Comparison of ENCODE assay signal across 16 mouse cellular contexts in genomic region chr7:117516896-117517295, GRCm38 (mm10).
A peak's percentile ranks its signal among the peaks of the same experiment; 100 is the strongest.
DNase-seq lines count a peak whose midpoint lies in the region; ATAC-seq and TF ChIP-seq lines count a peak whose summit lies in the region.
"Had no signal": no experiment of that assay in that cellular context is flagged by ENCODE, and none has a peak within 500 bp of the region (broad histone marks: within the 10 kb centered on the region; RNA-seq: fewer than 3 reads in every experiment).

No protein-coding gene starts in this region.

- TF ChIP-seq CTCF in kidney, adult 2 months (conservative IDR thresholded peaks at IDR 0.05; ENCODE audit: insufficient read depth, insufficient read length, low read depth, low read length) = no peak
- no peak for TF ChIP-seq CTCF in stomach, postnatal 0 days (IDR thresholded peaks at IDR 0.05; ENCODE audit: low read depth)

- TF ChIP-seq EP300 in stomach, postnatal 0 days (optimal IDR thresholded peaks at IDR 0.05) = no peak

- TF ChIP-seq POLR2A in kidney, adult 2 months (IDR thresholded peaks at IDR 0.05; ENCODE audit: low read depth, low read length) = no peak

- no peaks in the 10 kb centered on the region for H3K27me3 ChIP-seq in kidney, adult 2 months (replicated peaks; ENCODE audit: control insufficient read depth, insufficient read depth, low read length)
- no peaks in the 10 kb centered on the region for H3K27me3 ChIP-seq in stomach, embryonic 15.5 days (replicated peaks)
- H3K27me3 ChIP-seq in stomach, postnatal 0 days (ENCODE audit: control insufficient read depth, insufficient read depth, low read length) = no peaks in the 10 kb centered on the region
- H3K27me3 ChIP-seq in stomach, embryonic 16.5 days (ENCODE audit: control insufficient read depth, insufficient read depth, low read length) = no peaks in the 10 kb centered on the region
- no peaks in the 10 kb centered on the region for H3K27me3 ChIP-seq in forebrain, embryonic 15.5 days
- H3K27me3 ChIP-seq: liver, embryonic 15.5 days had no signal

- no peaks in the 10 kb centered on the region for H3K9me3 ChIP-seq in stomach, embryonic 15.5 days
- no peaks in the 10 kb centered on the region for H3K9me3 ChIP-seq in stomach, postnatal 0 days (ENCODE audit: control insufficient read depth, low read length)
- 0 out of 2 replicates have a peak, but pooled peaks cover 4% of the 10 kb centered on the region for H3K9me3 ChIP-seq in stomach, embryonic 16.5 days (replicated peaks; ENCODE audit: control insufficient read depth, low read length)
- H3K9me3 ChIP-seq in forebrain, embryonic 15.5 days = no peaks in the 10 kb centered on the region
- H3K9me3 ChIP-seq: liver, embryonic 15.5 days had no signal

- H3K4me2 ChIP-seq in stomach, embryonic 15.5 days = no peak overlapping the region
- H3K4me2 ChIP-seq in stomach, postnatal 0 days (replicated peaks; ENCODE audit: low read depth) = no peak overlapping the region
- no peak overlapping the region for H3K4me2 ChIP-seq in stomach, embryonic 16.5 days (ENCODE audit: low read depth, low read length)
- H3K4me2 ChIP-seq in forebrain, embryonic 15.5 days (replicated peaks) = no peak overlapping the region
- H3K4me2 ChIP-seq: liver, embryonic 15.5 days had no signal

- WGBS in kidney, adult 2 months = 40% methylated on average over 4 of the region's 4 CpGs
- WGBS in stomach, embryonic 15.5 days = 48% methylated on average over 4 of the region's 4 CpGs
- WGBS in stomach, postnatal 0 days = 33% methylated on average over 4 of the region's 4 CpGs
- WGBS in stomach, embryonic 16.5 days = 33% methylated on average over 4 of the region's 4 CpGs
- 57% methylated on average over 4 of the region's 4 CpGs for WGBS in forebrain, embryonic 15.5 days

- DNase-seq in kidney, adult 2 months = peak; percentile 38
- no peak for DNase-seq in kidney, adult 18-20 months
- no peak for DNase-seq in stomach, postnatal 0 days (ENCODE audit: low spot score)
- peak; percentile 80 for DNase-seq in fat pad, adult 2 months (ENCODE audit: extremely low read depth, low read depth, low spot score)
- DNase-seq in left cerebral cortex, adult 9 months (ENCODE audit: low spot score in 2 of 2) = no peak
- DNase-seq: cerebellum, postnatal 25 days; heart, postnatal 36 days; layer of hippocampus, postnatal 36 days; thymus, adult 2 months had no signal

- H3K4me3 ChIP-seq in kidney, adult 2 months (ENCODE audit: insufficient read depth, low read depth, low read length) = no peak overlapping the region
- H3K4me3 ChIP-seq in stomach, embryonic 15.5 days (replicated peaks) = no peak overlapping the region
- H3K4me3 ChIP-seq in stomach, postnatal 0 days (ENCODE audit: low read depth, low read length) = no peak overlapping the region
- H3K4me3 ChIP-seq in stomach, embryonic 16.5 days (replicated peaks; ENCODE audit: low read length) = no peak overlapping the region
- no peak overlapping the region for H3K4me3 ChIP-seq in forebrain, embryonic 15.5 days
- H3K4me3 ChIP-seq: forebrain, embryonic 10.5 days; liver, embryonic 15.5 days had no signal

- no peaks in the 10 kb centered on the region for H3K36me3 ChIP-seq in kidney, adult 2 months (ENCODE audit: control insufficient read depth, insufficient read depth, low read length)
- no peaks in the 10 kb centered on the region for H3K36me3 ChIP-seq in stomach, embryonic 15.5 days
- no peaks in the 10 kb centered on the region for H3K36me3 ChIP-seq in stomach, postnatal 0 days (ENCODE audit: control insufficient read depth, insufficient read depth, low read length)
- H3K36me3 ChIP-seq in stomach, embryonic 16.5 days (ENCODE audit: control insufficient read depth, insufficient read depth, low read length) = no peaks in the 10 kb centered on the region
- no peaks in the 10 kb centered on the region for H3K36me3 ChIP-seq in forebrain, embryonic 15.5 days
- H3K36me3 ChIP-seq: G1E; liver, embryonic 15.5 days had no signal

- ATAC-seq in stomach, embryonic 15.5 days (ENCODE audit: insufficient read depth, low FRiP score, low read depth) = 0 out of 2 replicates have a peak, but pooled peaks have one; percentile 18
- ATAC-seq in stomach, postnatal 0 days (ENCODE audit: low FRiP score, low TSS enrichment) = no peak
- peak; percentile 29; the same call in 1 of the 2 replicates for ATAC-seq in stomach, embryonic 16.5 days (ENCODE audit: insufficient read depth, low FRiP score)
- no peak for ATAC-seq in forebrain, embryonic 15.5 days (replicated peaks)

- no peak overlapping the region for H3K9ac ChIP-seq in stomach, embryonic 15.5 days
- no peak overlapping the region for H3K9ac ChIP-seq in stomach, postnatal 0 days (ENCODE audit: low read length)
- H3K9ac ChIP-seq in stomach, embryonic 16.5 days (ENCODE audit: low read length) = no peak overlapping the region
- H3K9ac ChIP-seq in forebrain, embryonic 15.5 days (replicated peaks) = no peak overlapping the region
- H3K9ac ChIP-seq: liver, embryonic 15.5 days had no signal

- no peak overlapping the region for H3K27ac ChIP-seq in kidney, adult 2 months (ENCODE audit: insufficient read depth, low read depth, low read length)
- no peak overlapping the region for H3K27ac ChIP-seq in stomach, embryonic 15.5 days
- no peak overlapping the region for H3K27ac ChIP-seq in stomach, postnatal 0 days (replicated peaks)
- no peak overlapping the region for H3K27ac ChIP-seq in stomach, embryonic 16.5 days (ENCODE audit: low read length)
- H3K27ac ChIP-seq in forebrain, embryonic 15.5 days (replicated peaks) = no peak overlapping the region
- H3K27ac ChIP-seq: forebrain, embryonic 10.5 days; liver, embryonic 15.5 days; macrophage had no signal

- H3K4me1 ChIP-seq in kidney, adult 2 months (ENCODE audit: control insufficient read depth, insufficient read depth, low read length) = peaks cover 18% of the 10 kb centered on the region
- no peaks in the 10 kb centered on the region for H3K4me1 ChIP-seq in stomach, embryonic 15.5 days
- no peaks in the 10 kb centered on the region for H3K4me1 ChIP-seq in stomach, postnatal 0 days (replicated peaks; ENCODE audit: control insufficient read depth, insufficient read depth)
- no peaks in the 10 kb centered on the region for H3K4me1 ChIP-seq in stomach, embryonic 16.5 days (ENCODE audit: control insufficient read depth, insufficient read depth, low read length)
- 0 out of 2 replicates have a peak, but pooled peaks cover under 1% of the 10 kb centered on the region for H3K4me1 ChIP-seq in forebrain, embryonic 15.5 days
- H3K4me1 ChIP-seq: liver, embryonic 15.5 days had no signal

Comparison
In these comparisons a context has a peak if more than half of its experiments do, and no peak if none do; other contexts are left out.
1. DNase-seq: peak in kidney, adult 2 months (single experiment) and fat pad, adult 2 months (single experiment); none in kidney, adult 18-20 months (single experiment), stomach, postnatal 0 days (single experiment) and left cerebral cortex, adult 9 months (0 of 2).
2. ATAC-seq: peak in stomach, embryonic 15.5 days (single experiment) and stomach, embryonic 16.5 days (single experiment); none in stomach, postnatal 0 days (single experiment) and forebrain, embryonic 15.5 days (single experiment).